Mouse (Mus musculus): ENCODE results near the gene Mtmr4.

Gene Mtmr4

DNA sequence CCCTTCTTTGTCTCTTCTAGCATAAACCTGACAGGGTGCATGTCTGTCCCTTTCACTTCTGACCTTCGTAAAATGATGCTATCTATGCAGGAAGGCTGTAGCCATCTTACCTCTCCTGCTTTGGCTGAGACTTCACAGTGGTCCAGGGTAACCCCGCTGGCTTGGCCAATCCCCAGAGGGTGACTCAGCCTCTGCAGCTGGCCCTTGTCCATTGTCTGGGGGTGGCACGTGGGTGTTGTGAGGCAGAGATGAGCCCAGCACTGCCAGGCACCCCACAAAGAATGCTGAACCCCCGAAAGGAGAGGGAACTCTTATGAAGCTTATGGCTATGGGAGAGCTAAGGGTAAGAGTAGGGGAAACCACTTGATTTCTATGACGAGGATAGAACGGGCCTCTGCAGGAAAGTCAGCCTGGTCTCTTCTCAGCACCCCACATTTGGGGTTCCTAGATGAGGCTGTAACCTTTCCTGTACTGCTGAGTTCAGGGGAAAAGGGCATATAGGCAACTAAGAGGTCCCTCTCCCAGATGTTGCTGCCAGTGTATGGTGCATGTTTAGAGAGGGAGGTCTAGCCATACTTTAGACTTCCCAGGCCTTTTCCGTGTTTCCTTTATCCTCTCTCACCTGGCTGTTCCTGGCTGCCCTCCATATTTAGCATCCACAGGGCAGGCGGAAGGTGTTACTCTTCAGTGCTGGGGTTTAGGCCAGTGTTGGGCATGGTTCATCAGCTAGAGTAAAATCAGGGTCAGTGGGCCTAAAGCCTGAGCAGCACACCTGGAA lies 9.8 kb upstream of the Mtmr4 start:
- DNase-seq (ENCODE audit: low read depth): no peak

DNA sequence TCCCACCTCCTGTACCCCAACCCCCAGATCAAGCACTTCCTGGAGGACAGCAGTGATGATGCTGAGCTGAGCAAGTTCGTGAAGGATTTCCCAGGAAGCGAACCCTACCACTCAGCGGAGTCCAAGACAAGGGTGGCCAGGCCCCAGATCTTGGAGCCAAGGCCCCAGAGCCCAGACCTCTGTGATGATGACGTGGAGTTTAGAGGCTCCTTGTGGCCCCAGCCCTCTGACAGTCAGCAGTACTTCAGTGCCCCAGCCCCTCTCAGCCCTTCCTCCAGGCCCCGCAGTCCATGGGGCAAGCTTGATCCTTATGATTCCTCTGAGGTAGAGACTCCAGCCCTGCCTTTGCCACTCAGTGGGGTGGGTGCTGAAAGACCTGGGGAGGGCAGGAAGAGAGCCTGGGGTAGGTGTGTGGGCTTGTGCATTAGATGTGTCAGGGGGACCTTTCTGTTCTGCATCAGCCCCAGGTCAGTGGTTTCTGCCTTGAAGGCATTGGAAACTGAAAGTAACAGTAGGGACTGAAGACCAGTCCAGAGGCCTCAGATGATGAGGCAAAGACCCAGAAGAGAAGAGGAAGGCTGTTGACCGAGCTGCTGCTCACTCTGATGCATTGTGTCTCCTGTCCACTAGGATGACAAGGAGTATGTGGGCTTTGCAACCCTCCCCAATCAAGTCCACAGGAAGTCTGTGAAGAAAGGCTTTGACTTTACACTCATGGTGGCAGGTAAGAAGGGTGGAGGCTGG lies 8.5 kb upstream of the Mtmr4 start:
- no peak for DNase-seq (ENCODE audit: low read depth)

DNA sequence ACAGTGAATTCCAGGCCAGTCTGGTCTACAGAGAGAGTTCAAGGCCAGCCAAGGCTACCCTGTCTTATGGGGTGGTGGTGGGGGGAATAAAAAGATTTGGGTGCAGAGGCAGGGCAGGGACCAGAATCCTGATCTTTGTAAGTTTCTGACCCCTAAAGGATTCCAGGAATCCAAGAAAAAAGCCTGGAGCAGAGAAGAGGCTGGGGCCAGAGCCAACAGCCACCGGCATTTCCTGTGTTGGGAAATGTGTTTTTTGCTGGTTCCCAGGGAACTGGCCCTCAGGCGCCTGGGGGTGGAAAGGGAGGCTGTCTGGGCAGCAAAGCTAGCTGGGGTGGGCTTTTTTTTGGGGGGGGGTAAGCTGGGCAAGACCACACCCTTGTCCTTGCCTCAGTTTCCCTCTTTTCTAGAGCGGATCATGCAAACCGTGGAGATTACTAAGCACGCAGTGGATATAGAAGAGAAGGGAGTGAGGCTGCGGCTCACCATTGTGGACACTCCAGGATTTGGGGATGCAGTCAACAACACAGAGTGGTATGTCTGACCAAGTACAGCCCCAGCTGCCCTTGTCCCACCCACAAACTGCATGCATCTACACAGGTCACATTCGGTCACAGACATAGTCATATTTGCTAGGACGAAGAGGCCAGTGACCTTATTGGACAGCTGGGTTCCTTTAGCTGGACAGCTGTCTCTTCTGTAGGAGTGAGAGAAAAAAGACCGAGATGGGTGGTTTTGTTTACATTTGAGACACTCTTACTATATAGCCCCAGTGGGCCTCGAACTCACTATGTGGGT lies 7.1 kb upstream of the Mtmr4 start:
- peak; percentile 60 for DNase-seq (ENCODE audit: low read depth)

DNA sequence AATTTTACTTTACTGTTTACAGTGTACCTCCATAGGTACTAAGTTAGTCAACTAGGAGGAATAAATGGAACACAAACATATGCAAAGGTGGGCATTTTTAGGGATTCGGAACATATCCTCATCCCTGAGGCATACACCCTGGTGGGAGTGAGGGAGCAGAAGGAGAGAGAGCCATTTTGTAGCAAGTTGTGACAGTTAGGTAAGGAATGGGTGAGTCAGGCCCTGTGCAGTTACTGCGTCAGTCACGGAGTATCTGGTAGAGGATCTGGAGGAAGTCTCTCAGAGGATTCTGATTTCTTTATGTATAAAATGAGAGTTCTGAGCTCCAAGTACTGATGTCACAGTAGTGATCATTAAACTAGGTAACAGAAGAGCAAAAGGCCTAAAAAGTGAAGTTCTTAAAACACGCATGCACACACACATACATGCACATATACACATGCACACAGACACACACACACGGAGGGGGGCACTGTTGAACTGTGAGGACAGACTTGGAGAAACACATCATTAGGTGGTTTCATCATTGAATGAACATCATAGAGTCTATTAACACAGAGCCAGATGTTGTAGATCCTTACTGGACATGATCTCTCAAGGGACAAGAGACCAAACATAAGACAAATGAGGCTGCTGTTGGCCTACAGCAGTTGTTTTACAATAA lies 4.6 kb upstream of the Mtmr4 start:
- no peak for DNase-seq (ENCODE audit: low read depth)

DNA sequence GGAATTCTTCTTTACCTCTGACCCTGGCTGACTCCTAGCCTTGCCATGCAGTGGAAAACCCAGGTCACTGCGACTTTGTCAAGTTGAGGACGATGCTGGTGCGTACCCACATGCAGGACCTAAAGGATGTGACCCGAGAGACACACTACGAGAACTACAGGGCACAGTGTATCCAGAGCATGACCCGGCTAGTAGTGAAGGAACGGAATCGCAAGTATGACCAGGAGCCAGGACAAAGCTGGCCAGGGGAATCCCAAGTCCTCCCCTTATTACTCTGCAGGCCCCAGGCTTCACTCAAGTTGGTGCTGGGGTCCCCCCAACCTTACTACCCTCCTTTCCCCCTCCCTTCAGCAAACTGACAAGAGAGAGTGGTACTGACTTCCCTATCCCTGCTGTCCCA lies 2.4 kb upstream of the Mtmr4 start:
- DNase-seq (ENCODE audit: low read depth): no peak

DNA sequence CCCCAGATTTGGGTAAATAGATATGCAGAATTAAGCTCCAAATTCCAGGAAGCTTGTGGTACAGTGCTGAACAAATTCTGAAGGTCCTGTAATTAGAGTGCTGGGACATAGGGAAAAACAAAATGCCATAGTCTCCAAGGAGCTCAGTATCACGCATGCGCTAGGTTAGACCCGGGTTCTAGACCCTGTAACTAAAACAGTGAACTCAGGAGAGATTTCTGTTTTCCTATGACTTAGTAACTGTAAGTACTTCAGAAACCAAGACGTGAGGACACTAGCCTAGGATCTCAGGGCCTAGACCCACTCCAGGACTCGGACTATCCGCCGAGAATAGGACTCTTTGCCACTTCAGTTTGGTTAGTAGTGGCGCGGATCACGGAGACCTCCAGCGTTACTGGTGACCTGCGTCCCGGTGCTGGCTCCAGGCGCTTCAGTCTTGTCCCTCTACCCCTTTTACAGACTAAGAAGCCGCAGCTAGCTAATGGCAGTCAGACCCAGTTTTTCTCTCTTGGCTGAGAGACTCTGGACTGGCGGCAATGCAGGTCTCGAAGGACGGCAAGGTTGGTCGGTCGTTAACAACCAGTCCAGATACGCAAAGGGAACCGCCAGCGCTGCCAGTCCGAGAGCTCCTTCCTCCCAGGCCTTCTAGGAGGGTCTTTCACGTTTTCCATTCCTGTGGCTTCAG lies 979 bp upstream of the Mtmr4 start:
- no peak for DNase-seq (ENCODE audit: low read depth)

DNA sequence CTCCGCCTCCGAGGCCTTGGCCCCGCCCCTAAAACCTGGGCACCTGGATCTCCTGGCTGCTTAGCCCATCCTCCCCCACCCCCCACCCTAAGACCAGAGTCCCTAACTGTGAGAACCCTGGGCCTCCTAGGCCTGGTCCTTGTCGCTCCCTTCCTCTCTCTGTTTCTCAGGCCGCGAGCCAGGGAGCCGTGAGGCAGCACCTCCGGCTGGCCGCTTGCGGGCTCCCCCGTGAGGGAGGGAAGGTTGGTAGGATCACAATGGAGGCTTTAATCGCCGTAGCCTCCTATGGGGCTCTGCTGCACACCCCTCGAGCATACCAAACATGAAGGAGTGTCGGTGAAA lies 363 bp downstream of the Mtmr4 start:
- DNase-seq (ENCODE audit: low read depth): no peak

DNA sequence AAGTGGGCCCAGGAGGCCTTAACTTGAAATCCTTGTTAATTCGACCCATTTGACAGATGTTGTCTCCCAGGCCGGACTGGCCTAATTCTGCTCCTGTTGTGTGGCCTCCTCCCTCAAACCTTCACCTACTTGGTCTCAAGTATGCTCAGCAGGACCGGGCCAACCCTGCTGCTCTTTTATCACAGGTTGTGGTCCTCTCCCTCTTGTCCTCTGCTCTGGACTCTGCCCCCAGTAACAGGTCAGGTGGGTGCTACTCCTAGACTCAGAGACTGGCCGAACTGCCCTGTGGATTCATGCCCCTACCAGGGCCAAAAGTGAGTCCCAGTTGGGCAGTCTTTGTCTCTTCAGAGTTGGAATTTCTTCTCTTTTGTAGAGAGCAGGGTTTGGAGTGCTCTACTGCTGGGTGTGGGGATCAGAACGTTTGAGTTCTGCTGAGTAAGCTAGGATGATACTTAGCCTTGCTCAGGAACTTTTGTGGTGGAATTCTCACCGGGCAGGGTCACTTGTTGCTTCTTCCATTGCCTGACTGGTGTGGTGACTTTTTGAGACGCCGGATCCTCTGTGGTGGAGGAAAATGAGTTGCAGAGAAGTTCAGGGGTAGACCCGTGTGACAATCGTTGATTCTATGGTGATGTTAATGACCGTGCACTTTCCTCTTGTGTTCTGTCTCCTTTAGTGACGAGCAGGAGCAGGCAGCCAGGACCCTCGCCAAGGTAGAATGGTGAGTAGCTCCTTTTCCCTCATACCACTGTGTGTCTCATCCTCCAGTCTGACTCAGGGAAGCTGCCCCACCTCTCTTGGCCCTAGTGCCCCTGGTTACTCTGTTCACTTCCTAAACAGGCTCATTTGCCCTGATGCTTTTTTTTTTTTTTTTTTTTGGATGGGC lies 994 bp downstream of the Mtmr4 start:
- DNase-seq (ENCODE audit: low read depth): no peak

DNA sequence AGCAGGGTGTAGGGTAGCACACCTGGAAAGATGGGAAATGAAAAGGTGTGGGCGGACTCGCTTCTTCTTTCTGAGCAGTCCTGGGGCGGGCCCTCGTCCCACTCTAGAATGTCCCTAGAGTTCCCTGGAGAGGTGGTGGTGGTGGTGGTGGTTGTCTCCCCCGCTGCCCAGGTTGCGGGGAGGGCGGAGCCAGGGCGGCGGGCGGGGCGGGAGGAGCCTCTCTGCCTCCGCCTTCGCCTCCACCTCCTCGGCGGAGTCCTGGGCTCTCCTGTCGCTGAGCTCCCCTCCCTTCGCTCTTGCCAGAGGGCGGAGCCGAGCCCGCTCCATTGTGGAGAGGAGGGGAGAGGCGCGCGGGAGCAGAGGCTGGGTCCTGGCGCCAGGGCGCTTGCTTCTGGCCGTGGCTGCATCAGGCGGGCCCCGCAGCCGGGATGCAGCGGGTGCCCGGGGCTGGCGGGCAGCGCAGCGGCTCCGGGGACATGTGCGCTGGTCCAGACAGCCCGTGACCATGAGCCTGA lies 3.4 kb downstream of the Mtmr4 start:
- peak; percentile 66 for DNase-seq (ENCODE audit: low read depth)

DNA sequence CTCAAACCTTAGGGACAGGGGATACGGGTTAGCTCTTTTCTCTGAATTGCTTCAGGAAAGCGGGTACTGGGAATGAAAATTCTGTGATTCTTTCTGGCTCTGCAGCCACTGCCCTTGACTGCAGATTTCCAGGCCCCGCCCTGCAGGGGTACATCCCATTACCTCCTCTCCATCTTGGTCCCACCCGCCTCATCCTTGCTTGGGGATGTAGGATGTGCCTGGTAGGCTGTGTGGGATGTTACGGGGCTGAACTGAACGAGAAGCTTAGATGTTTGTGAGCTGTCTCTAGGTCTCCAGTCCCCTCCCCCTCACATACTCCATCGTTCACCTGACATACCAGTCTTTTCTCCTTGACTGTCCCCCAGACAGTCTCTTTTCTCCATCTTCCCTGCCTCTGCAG lies 4.0 kb downstream of the Mtmr4 start:
- DNase-seq (ENCODE audit: low read depth): no peak

DNA sequence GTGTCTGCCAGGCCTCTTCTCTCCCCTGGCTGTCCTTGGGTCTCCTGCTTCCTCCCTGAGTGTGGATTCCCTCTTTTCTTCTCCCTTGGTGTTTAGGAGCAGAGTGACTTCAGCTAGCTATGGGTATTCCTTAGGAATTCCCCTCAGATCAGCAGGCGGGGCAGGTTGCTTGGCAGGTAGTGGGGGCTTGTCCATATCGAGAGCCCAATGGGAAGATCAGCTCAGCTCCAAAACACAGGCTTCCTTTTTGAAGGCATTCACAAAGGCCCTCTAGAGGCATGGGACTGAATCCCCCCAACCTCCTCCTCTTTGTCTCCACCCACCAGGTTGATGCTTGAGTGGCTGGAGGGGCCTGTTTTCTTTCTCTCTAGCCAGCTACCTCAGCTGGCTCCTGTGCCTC lies 4.5 kb downstream of the Mtmr4 start:
- DNase-seq (ENCODE audit: low read depth): no peak

DNA sequence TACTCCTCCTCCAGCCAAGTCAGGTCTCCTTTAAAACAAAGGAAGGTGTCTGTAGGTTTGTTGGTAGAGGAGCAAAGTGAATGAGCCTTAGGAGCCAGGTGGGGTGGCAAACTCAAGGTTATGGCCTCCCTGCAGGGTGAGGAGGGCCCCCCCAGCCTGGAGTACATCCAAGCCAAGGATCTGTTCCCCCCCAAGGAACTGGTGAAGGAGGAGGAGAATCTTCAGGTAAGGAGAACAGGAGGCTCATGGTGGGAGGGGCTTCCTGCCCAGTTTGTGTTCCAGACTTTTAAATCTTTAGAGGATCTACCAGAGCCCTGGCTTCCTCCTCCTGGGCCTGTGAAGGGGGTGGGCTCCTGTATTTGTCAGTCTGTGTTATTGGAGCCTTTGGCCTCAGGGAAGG lies 5.1 kb downstream of the Mtmr4 start:
- no peak for DNase-seq (ENCODE audit: low read depth)

DNA sequence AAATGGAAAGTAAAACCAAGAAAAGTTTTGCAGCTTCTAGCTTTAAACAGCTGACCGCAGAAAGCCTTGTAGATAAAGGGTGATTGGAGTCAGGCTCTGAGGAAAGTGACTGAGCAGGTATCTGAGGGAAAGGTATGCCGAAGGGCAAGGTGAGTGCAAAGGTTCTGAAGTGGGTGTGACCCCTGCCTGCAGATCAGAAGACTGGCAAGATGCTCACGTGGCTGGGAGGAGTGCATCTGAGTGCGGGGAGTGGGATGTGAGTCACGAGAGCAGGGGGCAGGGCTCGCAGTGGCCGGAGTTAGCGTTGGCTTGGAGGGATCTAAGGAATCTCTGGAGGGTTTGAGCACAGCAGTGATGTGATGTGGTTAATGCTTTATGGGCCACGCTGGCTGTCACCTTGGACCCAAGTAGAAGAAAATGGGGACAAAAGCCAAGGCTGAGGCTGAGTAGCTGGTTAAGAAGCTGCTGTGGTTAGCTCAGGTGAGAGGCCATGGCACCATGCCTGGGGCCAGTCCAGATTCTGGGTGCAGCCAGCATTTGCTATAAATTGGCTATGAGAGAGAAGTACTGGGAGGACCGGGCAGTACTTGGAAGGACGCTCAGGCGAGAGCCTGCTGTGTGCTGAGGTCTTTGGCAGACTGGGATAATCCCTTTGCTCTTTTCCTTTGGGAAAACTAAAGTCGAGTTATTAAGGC lies 7.6 kb downstream of the Mtmr4 start:
- no peak for DNase-seq (ENCODE audit: low read depth)

DNA sequence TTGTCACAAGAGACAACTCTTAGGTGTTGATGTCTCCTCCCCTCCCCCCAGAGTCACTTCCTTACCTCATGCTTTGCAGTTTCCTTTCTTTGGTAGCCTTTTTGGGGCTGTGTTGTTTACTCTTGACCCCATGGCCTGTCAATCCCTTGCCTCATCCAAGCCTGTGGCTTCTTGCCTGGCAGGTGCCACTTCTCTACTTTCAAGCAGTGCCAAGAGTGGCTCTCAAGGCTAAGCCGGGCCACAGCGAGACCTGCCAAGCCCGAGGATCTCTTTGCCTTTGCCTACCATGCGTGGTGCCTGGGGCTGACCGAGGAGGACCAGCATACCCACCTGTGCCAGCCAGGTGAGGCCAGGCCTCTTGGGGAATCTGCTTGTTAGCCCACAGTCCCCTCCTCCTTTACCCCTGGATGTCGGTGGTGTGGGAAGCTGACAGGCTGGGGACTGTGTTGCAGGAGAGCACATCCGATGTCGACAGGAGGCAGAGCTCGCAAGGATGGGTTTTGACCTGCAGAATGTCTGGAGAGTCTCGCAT lies 8.4 kb downstream of the Mtmr4 start:
- no peak for DNase-seq (ENCODE audit: low read depth)

DNA sequence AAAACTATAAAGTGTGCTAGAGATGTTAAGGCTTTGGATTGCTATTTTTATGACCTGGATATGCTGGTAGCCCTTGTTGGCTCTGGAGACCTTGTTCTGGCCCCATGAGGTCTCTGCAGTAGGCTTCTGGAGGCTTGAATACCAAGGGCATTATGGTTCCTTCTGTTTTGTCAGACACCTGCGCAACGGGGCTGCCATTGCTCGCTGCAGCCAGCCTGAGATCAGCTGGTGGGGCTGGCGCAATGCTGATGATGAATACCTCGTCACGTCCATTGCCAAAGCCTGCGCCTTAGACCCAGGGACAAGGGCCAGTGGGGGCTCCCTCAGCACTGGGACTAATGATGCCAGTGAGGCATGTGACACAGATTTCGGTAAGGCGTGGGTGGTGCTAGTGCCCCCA lies 10.3 kb downstream of the Mtmr4 start:
- no peak for DNase-seq (ENCODE audit: low read depth)

DNA sequence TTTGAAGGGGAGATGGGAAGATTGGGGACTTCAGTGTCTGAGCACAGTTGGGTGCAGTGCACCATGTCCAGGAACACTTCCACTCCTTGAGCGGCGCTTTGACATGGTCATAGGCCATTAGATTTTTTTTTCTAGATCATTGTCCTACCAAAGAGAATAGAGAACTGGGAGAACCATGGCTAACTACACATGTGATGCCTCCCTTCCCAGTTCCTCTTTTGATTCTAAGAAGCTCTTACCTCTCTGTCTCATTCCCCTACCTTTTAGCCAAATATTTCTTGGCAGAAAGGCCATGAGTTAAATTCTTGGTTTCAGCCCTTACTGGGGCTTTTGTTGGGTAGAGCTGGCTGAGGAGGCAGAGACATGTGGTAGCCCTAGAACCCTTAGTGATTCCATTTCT lies 11.6 kb downstream of the Mtmr4 start:
- no peak for DNase-seq (ENCODE audit: low read depth)

DNA sequence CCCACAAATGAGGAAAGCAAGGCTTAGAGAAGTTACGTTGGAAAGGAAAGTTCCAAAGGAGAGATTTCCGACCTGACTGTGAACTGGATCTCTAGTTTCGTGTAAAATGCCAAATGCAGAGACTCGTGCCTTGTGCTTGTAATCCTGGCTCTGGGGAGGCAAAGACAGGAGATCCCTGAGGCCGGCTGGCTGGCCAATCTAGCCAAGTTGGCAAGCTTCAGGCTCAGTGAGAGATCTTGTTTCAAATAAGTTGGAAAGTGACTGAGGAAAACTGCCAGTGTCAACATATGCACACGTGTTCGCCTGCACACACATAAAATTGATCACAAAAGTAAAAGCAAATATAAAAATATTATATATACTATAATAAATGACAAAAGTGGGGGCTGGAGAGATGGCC lies 17.3 kb downstream of the Mtmr4 start:
- DNase-seq (ENCODE audit: low read depth): peak; percentile 51

DNA sequence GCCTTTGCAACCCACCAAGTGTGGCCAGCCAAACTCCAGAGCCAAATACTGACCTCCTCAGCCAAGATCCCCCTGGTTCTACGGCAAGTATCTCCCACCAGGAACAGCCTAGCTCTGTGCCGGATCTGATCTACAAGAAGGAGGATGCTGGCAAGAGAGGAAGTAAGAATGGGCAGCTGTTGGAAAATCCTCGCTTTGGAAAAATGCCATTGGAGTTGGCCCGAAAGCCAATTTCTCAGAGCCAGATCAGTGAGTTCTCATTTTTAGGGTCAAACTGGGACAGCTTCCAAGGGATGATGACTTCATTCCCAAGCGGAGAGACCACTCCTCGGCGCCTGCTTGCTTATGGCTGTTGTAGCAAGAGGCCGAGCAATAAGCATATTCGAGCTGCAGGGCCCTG lies 19.6 kb downstream of the Mtmr4 start:
- no peak for DNase-seq (ENCODE audit: low read depth)

DNA sequence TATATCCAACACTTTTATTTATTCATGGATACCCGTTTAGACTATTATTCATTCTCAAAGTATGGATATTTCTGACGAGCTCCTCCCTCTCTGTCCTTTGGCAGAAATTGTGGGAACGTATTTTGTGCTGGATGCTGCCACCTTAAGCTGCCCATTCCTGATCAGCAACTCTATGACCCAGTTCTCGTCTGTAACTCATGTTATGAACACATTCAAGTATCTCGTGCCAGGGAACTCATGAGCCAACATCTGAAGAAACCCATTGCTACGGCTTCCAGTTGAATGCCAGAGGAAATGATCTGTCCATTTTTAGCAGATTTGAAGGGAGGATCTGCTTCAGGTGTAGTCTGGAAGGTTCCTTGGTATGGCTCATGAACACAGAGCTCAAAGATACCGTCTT lies 22.0 kb downstream of the Mtmr4 start:
- DNase-seq (ENCODE audit: low read depth): no peak

DNA sequence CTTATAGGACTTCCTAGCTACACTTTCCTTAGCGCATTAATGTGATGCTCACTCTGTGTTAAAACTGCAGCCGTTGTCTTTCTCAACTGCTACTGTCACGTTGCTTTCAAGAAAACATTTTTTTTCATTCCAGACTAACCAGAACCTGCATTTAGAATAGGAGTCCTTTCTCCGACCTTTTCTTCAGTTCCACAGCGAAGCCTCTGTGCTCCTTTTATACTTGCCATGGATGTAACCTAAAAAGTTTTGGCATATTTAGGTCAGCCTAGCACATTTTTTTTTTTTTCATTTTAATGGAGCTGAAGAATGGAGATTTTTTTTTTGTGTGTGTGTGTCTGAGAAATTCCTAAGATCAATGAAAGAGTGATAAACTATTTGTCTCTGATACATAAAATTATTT lies 23.6 kb downstream of the Mtmr4 start:
- DNase-seq (ENCODE audit: low read depth): no peak

Measured in fibroblast of lung, adult 2 months (primary cell).